Mouse (Mus musculus): ENCODE measurements around the gene Bpi. TPM values are rescaled to one million over a fixed set of nuclear protein-coding genes. Genes with fewer than 3 reads are reported as not detected.

Bpi gene
- polyA plus RNA-seq, 1 experiment from 2014 or later: not detected

- Histone ChIP-seq H3K4me3 (ENCODE audit: low read depth, low read length) (no peak overlapping the region), H3K27me3 (replicated peaks; ENCODE audit: control insufficient read depth, insufficient read depth, low read length) (no peaks in the 10 kb centered on the region), H3K9me3 (ENCODE audit: control insufficient read depth, low read length) (no peaks in the 10 kb centered on the region), H3K9ac (ENCODE audit: low read length) (no peak overlapping the region), H3K27ac (ENCODE audit: low read depth) (no peak overlapping the region), H3K4me1 (replicated peaks; ENCODE audit: control insufficient read depth, insufficient read depth, low read length) (no peaks in the 10 kb centered on the region), H3K36me3 (ENCODE audit: control insufficient read depth, insufficient read depth, low read length) (no peaks in the 10 kb centered on the region), H3K4me2 (ENCODE audit: low read length) (no peak overlapping the region)
- no peak for DNase-seq (ENCODE audit: low spot score)
- WGBS: 87% methylated on average over 1 of the region's 1 CpGs
- ATAC-seq (replicated peaks; ENCODE audit: low FRiP score, low TSS enrichment, low read depth): no peak
These were observed 55.2 kb downstream of the Bpi start for GRCm38 (mm10) chr2:158313089-158313488.

GRCm38 (mm10) chr2:158316371-158316770, 58.5 kb downstream of the Bpi start:
- no peak for DNase-seq (ENCODE audit: low spot score)
- Histone ChIP-seq H3K9ac (ENCODE audit: low read length) (no peak overlapping the region), H3K27me3 (replicated peaks; ENCODE audit: control insufficient read depth, insufficient read depth, low read length) (no peaks in the 10 kb centered on the region), H3K27ac (ENCODE audit: low read depth) (no peak overlapping the region), H3K4me3 (ENCODE audit: low read depth, low read length) (no peak overlapping the region), H3K9me3 (ENCODE audit: control insufficient read depth, low read length) (no peaks in the 10 kb centered on the region), H3K4me1 (replicated peaks; ENCODE audit: control insufficient read depth, insufficient read depth, low read length) (no peaks in the 10 kb centered on the region), H3K4me2 (ENCODE audit: low read length) (no peak overlapping the region), H3K36me3 (ENCODE audit: control insufficient read depth, insufficient read depth, low read length) (no peaks in the 10 kb centered on the region)
- WGBS: 70% methylated on average over 8 of the region's 8 CpGs
- no peak for ATAC-seq (replicated peaks; ENCODE audit: low FRiP score, low TSS enrichment, low read depth)

- Histone ChIP-seq H3K9ac (ENCODE audit: low read length) (no peak overlapping the region), H3K27ac (ENCODE audit: low read depth) (no peak overlapping the region), H3K27me3 (replicated peaks; ENCODE audit: control insufficient read depth, insufficient read depth, low read length) (no peaks in the 10 kb centered on the region), H3K4me1 (replicated peaks; ENCODE audit: control insufficient read depth, insufficient read depth, low read length) (no peaks in the 10 kb centered on the region), H3K36me3 (ENCODE audit: control insufficient read depth, insufficient read depth, low read length) (no peaks in the 10 kb centered on the region), H3K4me3 (ENCODE audit: low read depth, low read length) (no peak overlapping the region), H3K9me3 (ENCODE audit: control insufficient read depth, low read length) (no peaks in the 10 kb centered on the region), H3K4me2 (ENCODE audit: low read length) (no peak overlapping the region)
- ATAC-seq (replicated peaks; ENCODE audit: low FRiP score, low TSS enrichment, low read depth) (no peak), DNase-seq (ENCODE audit: low spot score) (peak; percentile 79)
- 19% methylated on average over 5 of the region's 5 CpGs for WGBS
These were observed 59.1 kb downstream of the Bpi start for GRCm38 (mm10) chr2:158317026-158317425.

GRCm38 (mm10) chr2:158321596-158321995, 63.7 kb downstream of the Bpi start:
- H3K36me3 ChIP-seq (ENCODE audit: control insufficient read depth, insufficient read depth, low read length): no peaks in the 10 kb centered on the region
- DNase-seq (ENCODE audit: low spot score): no peak
- no peak for ATAC-seq (replicated peaks; ENCODE audit: low FRiP score, low TSS enrichment, low read depth)
- H3K4me3 ChIP-seq (ENCODE audit: low read depth, low read length): no peak overlapping the region
- 90% methylated on average over 6 of the region's 6 CpGs for WGBS
- H3K4me2 ChIP-seq (ENCODE audit: low read length): no peak overlapping the region
- H3K9ac ChIP-seq (ENCODE audit: low read length): no peak overlapping the region
- no peaks in the 10 kb centered on the region for H3K9me3 ChIP-seq (ENCODE audit: control insufficient read depth, low read length)
- H3K27ac ChIP-seq (ENCODE audit: low read depth): no peak overlapping the region
- H3K4me1 ChIP-seq (replicated peaks; ENCODE audit: control insufficient read depth, insufficient read depth, low read length): no peaks in the 10 kb centered on the region
- no peaks in the 10 kb centered on the region for H3K27me3 ChIP-seq (replicated peaks; ENCODE audit: control insufficient read depth, insufficient read depth, low read length)

GRCm38 (mm10) chr2:158322845-158323244, 65.0 kb downstream of the Bpi start:
- Histone ChIP-seq H3K36me3 (ENCODE audit: control insufficient read depth, insufficient read depth, low read length) (no peaks in the 10 kb centered on the region), H3K27ac (ENCODE audit: low read depth) (no peak overlapping the region), H3K4me3 (ENCODE audit: low read depth, low read length) (no peak overlapping the region), H3K9me3 (ENCODE audit: control insufficient read depth, low read length) (no peaks in the 10 kb centered on the region), H3K4me1 (replicated peaks; ENCODE audit: control insufficient read depth, insufficient read depth, low read length) (no peaks in the 10 kb centered on the region), H3K4me2 (ENCODE audit: low read length) (no peak overlapping the region), H3K9ac (ENCODE audit: low read length) (no peak overlapping the region), H3K27me3 (replicated peaks; ENCODE audit: control insufficient read depth, insufficient read depth, low read length) (no peaks in the 10 kb centered on the region)
- DNase-seq (ENCODE audit: low spot score) (no peak), ATAC-seq (replicated peaks; ENCODE audit: low FRiP score, low TSS enrichment, low read depth) (no peak)
- 69% methylated on average over 3 of the region's 3 CpGs for WGBS

- H3K4me2 ChIP-seq (ENCODE audit: low read length): no peak overlapping the region
- H3K9me3 ChIP-seq (ENCODE audit: control insufficient read depth, low read length): no peaks in the 10 kb centered on the region
- no peaks in the 10 kb centered on the region for H3K4me1 ChIP-seq (replicated peaks; ENCODE audit: control insufficient read depth, insufficient read depth, low read length)
- no peak overlapping the region for H3K9ac ChIP-seq (ENCODE audit: low read length)
- WGBS: 53% methylated on average over 10 of the region's 10 CpGs
- no peaks in the 10 kb centered on the region for H3K27me3 ChIP-seq (replicated peaks; ENCODE audit: control insufficient read depth, insufficient read depth, low read length)
- no peak overlapping the region for H3K27ac ChIP-seq (ENCODE audit: low read depth)
- no peaks in the 10 kb centered on the region for H3K36me3 ChIP-seq (ENCODE audit: control insufficient read depth, insufficient read depth, low read length)
- DNase-seq (ENCODE audit: low spot score): no peak
- ATAC-seq (replicated peaks; ENCODE audit: low FRiP score, low TSS enrichment, low read depth): no peak
- H3K4me3 ChIP-seq (ENCODE audit: low read depth, low read length): no peak overlapping the region
These were observed 66.8 kb downstream of the Bpi start for GRCm38 (mm10) chr2:158324531-158325190.

- H3K36me3 ChIP-seq (ENCODE audit: control insufficient read depth, insufficient read depth, low read length): no peaks in the 10 kb centered on the region
- no peaks in the 10 kb centered on the region for H3K27me3 ChIP-seq (replicated peaks; ENCODE audit: control insufficient read depth, insufficient read depth, low read length)
- no peak overlapping the region for H3K4me2 ChIP-seq (ENCODE audit: low read length)
- H3K27ac ChIP-seq (ENCODE audit: low read depth): no peak overlapping the region
- DNase-seq (ENCODE audit: low spot score): no peak
- WGBS: 83% methylated on average over 8 of the region's 8 CpGs
- no peak for ATAC-seq (replicated peaks; ENCODE audit: low FRiP score, low TSS enrichment, low read depth)
- no peaks in the 10 kb centered on the region for H3K4me1 ChIP-seq (replicated peaks; ENCODE audit: control insufficient read depth, insufficient read depth, low read length)
- H3K4me3 ChIP-seq (ENCODE audit: low read depth, low read length): no peak overlapping the region
- H3K9me3 ChIP-seq (ENCODE audit: control insufficient read depth, low read length): no peaks in the 10 kb centered on the region
- no peak overlapping the region for H3K9ac ChIP-seq (ENCODE audit: low read length)
These were observed 67.7 kb downstream of the Bpi start for GRCm38 (mm10) chr2:158325609-158326008.

Small RNA genes lying within 50 kb of the gene (microRNA-seq; reads per million reads assigned to microRNA genes)
- gene Mir7685: 0.42 reads per million

Other genes starting within 250 kb of the Bpi start
- 24.4 and 25.5 TPM in 2 replicates for gene Tti1, start 229.7 kb upstream of the Bpi start, polyA plus RNA-seq (2014; fragmentation: Nextera tagmentation; extraction: Ambion mirVana)
- 44.6 and 48.2 TPM in 2 replicates for gene Rprd1b, start 229.6 kb upstream of the Bpi start, polyA plus RNA-seq (2014; fragmentation: Nextera tagmentation; extraction: Ambion mirVana)
- gene Tgm2, start 111.7 kb upstream of the Bpi start, polyA plus RNA-seq (2014; fragmentation: Nextera tagmentation; extraction: Ambion mirVana): 54.4 and 59.7 TPM in 2 replicates
- 1.5 and 1.8 TPM in 2 replicates for gene D630003M21Rik, start 28.9 kb upstream of the Bpi start, polyA plus RNA-seq (2014; fragmentation: Nextera tagmentation; extraction: Ambion mirVana)
- gene Lbp, start 48.4 kb downstream of the Bpi start, polyA plus RNA-seq (2014; fragmentation: Nextera tagmentation; extraction: Ambion mirVana): 4.4 and 5.1 TPM in 2 replicates
- 5.5 and 6.1 TPM in 2 replicates for gene Snhg11, start 117.5 kb downstream of the Bpi start, polyA plus RNA-seq (2014; fragmentation: Nextera tagmentation; extraction: Ambion mirVana)
- gene Ralgapb, start 151.8 kb downstream of the Bpi start, polyA plus RNA-seq (2014; fragmentation: Nextera tagmentation; extraction: Ambion mirVana): 19.5 and 20.3 TPM in 2 replicates
- not detected in 2 replicates for gene Adig, start 244.5 kb downstream of the Bpi start, polyA plus RNA-seq (2014; fragmentation: Nextera tagmentation; extraction: Ambion mirVana)

All from intestine, embryonic 14.5 days (tissue).